Mouse (Mus musculus): ENCODE results near the gene Rrp12. TPM values are rescaled to one million over a fixed set of nuclear protein-coding genes. Genes with fewer than 3 reads are reported as not detected.

The Rrp12 gene
- polyA plus RNA-seq, 1 experiment from 2014 or later: 8.4 TPM

GRCm38 (mm10) chr19:41837194-41837916 lies 58.6 kb downstream of the Rrp12 start:
- no peak overlapping the region for H3K4me3 ChIP-seq (ENCODE audit: low read depth, low read length)
- peaks cover 22% of the 10 kb centered on the region for H3K4me1 ChIP-seq (ENCODE audit: control insufficient read depth, insufficient read depth, low read length)
- no peaks in the 10 kb centered on the region for H3K27me3 ChIP-seq (replicated peaks; ENCODE audit: control insufficient read depth, insufficient read depth, low read length)
- no peak overlapping the region for H3K27ac ChIP-seq (ENCODE audit: low read depth, low read length)
- H3K36me3 ChIP-seq (ENCODE audit: control insufficient read depth, insufficient read depth, low read length): no peaks in the 10 kb centered on the region
- no peak overlapping the region for H3K9ac ChIP-seq (ENCODE audit: low read length)
- H3K9me3 ChIP-seq (replicated peaks; ENCODE audit: control insufficient read depth, low read length): no peaks in the 10 kb centered on the region
- no peak for DNase-seq (ENCODE audit: low spot score)
- ATAC-seq: no peak
- H3K4me2 ChIP-seq (ENCODE audit: low read length): no peak overlapping the region
- 82% methylated on average over 9 of the region's 9 CpGs for WGBS

DNA sequence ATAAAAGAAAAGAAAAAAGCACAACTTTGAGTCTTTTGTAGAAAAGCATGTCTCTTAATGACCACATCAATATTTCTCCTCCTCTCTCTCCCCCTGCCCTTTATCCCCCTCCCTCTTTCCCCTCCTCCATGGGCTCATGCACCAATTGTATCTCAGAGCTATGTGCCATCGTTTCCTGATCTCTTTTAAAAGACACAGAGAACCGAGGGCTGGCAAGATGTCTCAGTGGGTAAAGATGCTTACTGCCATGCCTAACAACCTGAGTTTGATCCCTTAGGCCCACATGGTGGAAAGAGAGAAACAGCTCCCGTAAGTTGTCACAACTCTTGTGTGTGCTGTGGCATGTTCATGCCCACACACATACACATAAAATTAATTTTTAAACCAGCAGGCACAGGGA lies 59.3 kb downstream of the Rrp12 start:
- Histone ChIP-seq H3K4me3 (ENCODE audit: low read depth, low read length) (no peak overlapping the region), H3K4me1 (ENCODE audit: control insufficient read depth, insufficient read depth, low read length) (peaks cover 29% of the 10 kb centered on the region), H3K9ac (ENCODE audit: low read length) (no peak overlapping the region), H3K4me2 (ENCODE audit: low read length) (no peak overlapping the region), H3K9me3 (replicated peaks; ENCODE audit: control insufficient read depth, low read length) (no peaks in the 10 kb centered on the region), H3K36me3 (ENCODE audit: control insufficient read depth, insufficient read depth, low read length) (no peaks in the 10 kb centered on the region), H3K27ac (ENCODE audit: low read depth, low read length) (peak overlapping the region; percentile 72; the same call in 1 of the 2 replicates), H3K27me3 (replicated peaks; ENCODE audit: control insufficient read depth, insufficient read depth, low read length) (no peaks in the 10 kb centered on the region)
- DNase-seq (ENCODE audit: low spot score): no peak
- ATAC-seq: no peak
- WGBS: 42% methylated on average over 3 of the region's 3 CpGs

- Histone ChIP-seq H3K27me3 (replicated peaks; ENCODE audit: control insufficient read depth, insufficient read depth, low read length) (no peaks in the 10 kb centered on the region), H3K27ac (ENCODE audit: low read depth, low read length) (peak overlapping the region; percentile 72), H3K9me3 (replicated peaks; ENCODE audit: control insufficient read depth, low read length) (no peaks in the 10 kb centered on the region), H3K4me1 (ENCODE audit: control insufficient read depth, insufficient read depth, low read length) (peaks cover 31% of the 10 kb centered on the region), H3K9ac (ENCODE audit: low read length) (peak overlapping the region; percentile 22; the same call in 1 of the 2 replicates), H3K4me3 (ENCODE audit: low read depth, low read length) (no peak overlapping the region), H3K36me3 (ENCODE audit: control insufficient read depth, insufficient read depth, low read length) (no peaks in the 10 kb centered on the region), H3K4me2 (ENCODE audit: low read length) (peak overlapping the region; percentile 36)
- 2% methylated on average over 6 of the region's 6 CpGs for WGBS
- DNase-seq (ENCODE audit: low spot score) (peak; percentile 89), ATAC-seq (peak; percentile 82)
Measured at GRCm38 (mm10) chr19:41835816-41836215, 60.2 kb downstream of the Rrp12 start.

DNA sequence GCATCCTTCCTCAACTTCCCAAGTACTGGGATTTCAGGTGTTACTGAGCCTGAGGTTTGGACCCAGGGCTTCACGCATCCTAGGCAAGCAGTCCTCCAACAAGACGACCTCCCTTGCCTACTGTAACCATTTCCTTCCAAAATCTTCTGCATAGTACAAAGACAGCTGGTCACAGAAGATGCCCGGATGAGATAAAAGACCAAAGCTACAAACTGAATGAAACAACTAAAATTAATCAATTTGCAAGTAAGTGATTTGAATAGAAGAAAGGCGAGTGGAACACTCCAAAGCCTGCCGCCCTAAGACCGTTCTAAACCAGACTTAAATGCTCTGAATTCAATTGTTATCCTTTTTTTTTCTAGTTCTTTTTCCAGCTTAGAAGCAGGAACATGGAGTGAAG lies 60.6 kb downstream of the Rrp12 start:
- H3K9me3 ChIP-seq (replicated peaks; ENCODE audit: control insufficient read depth, low read length): no peaks in the 10 kb centered on the region
- H3K4me1 ChIP-seq (ENCODE audit: control insufficient read depth, insufficient read depth, low read length): peaks cover 31% of the 10 kb centered on the region
- H3K9ac ChIP-seq (ENCODE audit: low read length): 0 out of 2 replicates have a peak overlapping the region, but pooled peaks have one; percentile 1
- 31% methylated on average over 6 of the region's 6 CpGs for WGBS
- H3K4me3 ChIP-seq (ENCODE audit: low read depth, low read length): no peak overlapping the region
- H3K4me2 ChIP-seq (ENCODE audit: low read length): peak overlapping the region; percentile 36
- no peak for ATAC-seq
- no peaks in the 10 kb centered on the region for H3K27me3 ChIP-seq (replicated peaks; ENCODE audit: control insufficient read depth, insufficient read depth, low read length)
- no peak for DNase-seq (ENCODE audit: low spot score)
- no peaks in the 10 kb centered on the region for H3K36me3 ChIP-seq (ENCODE audit: control insufficient read depth, insufficient read depth, low read length)
- peak overlapping the region; percentile 72; the same call in 1 of the 2 replicates for H3K27ac ChIP-seq (ENCODE audit: low read depth, low read length)

- Histone ChIP-seq H3K4me3 (ENCODE audit: low read depth, low read length) (peak overlapping the region; percentile 81), H3K9me3 (replicated peaks; ENCODE audit: control insufficient read depth, low read length) (no peaks in the 10 kb centered on the region), H3K4me2 (ENCODE audit: low read length) (peak overlapping the region; percentile 97), H3K27ac (ENCODE audit: low read depth, low read length) (peak overlapping the region; percentile 77), H3K4me1 (ENCODE audit: control insufficient read depth, insufficient read depth, low read length) (peaks cover 31% of the 10 kb centered on the region), H3K9ac (ENCODE audit: low read length) (peak overlapping the region; percentile 46; the same call in 1 of the 2 replicates), H3K27me3 (replicated peaks; ENCODE audit: control insufficient read depth, insufficient read depth, low read length) (no peaks in the 10 kb centered on the region), H3K36me3 (ENCODE audit: control insufficient read depth, insufficient read depth, low read length) (no peaks in the 10 kb centered on the region)
- 43% methylated on average over 13 of the region's 13 CpGs for WGBS
- DNase-seq (ENCODE audit: low spot score): peak; percentile 62
- no peak for ATAC-seq
Measured at GRCm38 (mm10) chr19:41832501-41833201, 63.3 kb downstream of the Rrp12 start.

DNA sequence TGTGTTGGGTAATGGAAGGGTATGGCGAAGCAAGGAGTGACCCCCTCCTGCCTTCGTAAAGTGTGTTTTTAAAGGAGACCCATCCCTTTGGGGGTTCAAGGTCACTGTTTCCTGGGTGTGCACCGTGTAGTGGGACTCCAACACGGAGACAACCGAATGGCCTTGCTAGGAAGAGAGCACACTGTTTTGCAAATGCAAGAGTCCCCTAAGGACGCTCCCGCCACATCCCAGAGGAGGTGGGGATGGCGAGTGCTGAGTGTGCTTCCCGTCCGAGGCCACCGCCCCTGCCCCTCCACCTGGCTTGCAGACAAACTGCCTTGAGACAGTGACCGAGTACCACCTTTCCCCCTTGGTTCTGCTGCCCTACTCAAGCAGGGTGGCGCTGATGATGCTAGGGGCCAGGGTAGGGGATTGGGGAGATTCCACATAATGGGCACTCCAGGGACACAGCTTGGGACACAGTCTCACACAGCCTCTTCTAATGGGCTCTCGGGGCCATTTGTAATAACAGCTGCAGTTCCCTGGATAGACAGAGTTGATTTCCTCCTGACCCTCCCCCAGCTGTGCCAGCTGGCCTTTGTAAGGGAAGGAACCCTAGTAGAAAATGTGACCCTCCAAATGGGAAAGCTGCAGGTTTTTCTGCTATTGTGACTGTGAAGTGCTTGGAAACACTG lies 64.1 kb downstream of the Rrp12 start:
- 10% methylated on average over 14 of the region's 14 CpGs for WGBS
- Histone ChIP-seq H3K9me3 (replicated peaks; ENCODE audit: control insufficient read depth, low read length) (no peaks in the 10 kb centered on the region), H3K27ac (ENCODE audit: low read depth, low read length) (peak overlapping the region; percentile 72), H3K4me3 (ENCODE audit: low read depth, low read length) (peak overlapping the region; percentile 81), H3K4me1 (ENCODE audit: control insufficient read depth, insufficient read depth, low read length) (peaks cover 31% of the 10 kb centered on the region), H3K9ac (ENCODE audit: low read length) (peak overlapping the region; percentile 81), H3K36me3 (ENCODE audit: control insufficient read depth, insufficient read depth, low read length) (no peaks in the 10 kb centered on the region), H3K27me3 (replicated peaks; ENCODE audit: control insufficient read depth, insufficient read depth, low read length) (no peaks in the 10 kb centered on the region), H3K4me2 (ENCODE audit: low read length) (peak overlapping the region; percentile 97)
- peak; percentile 32 for DNase-seq (ENCODE audit: low spot score)
- ATAC-seq: no peak

- H3K9me3 ChIP-seq (replicated peaks; ENCODE audit: control insufficient read depth, low read length): no peaks in the 10 kb centered on the region
- H3K4me2 ChIP-seq (ENCODE audit: low read length): peak overlapping the region; percentile 97
- DNase-seq (ENCODE audit: low spot score): peak; percentile 62
- ATAC-seq: no peak
- peak overlapping the region; percentile 81 for H3K4me3 ChIP-seq (ENCODE audit: low read depth, low read length)
- H3K4me1 ChIP-seq (ENCODE audit: control insufficient read depth, insufficient read depth, low read length): peaks cover 31% of the 10 kb centered on the region
- H3K27ac ChIP-seq (ENCODE audit: low read depth, low read length): peak overlapping the region; percentile 94
- H3K27me3 ChIP-seq (replicated peaks; ENCODE audit: control insufficient read depth, insufficient read depth, low read length): no peaks in the 10 kb centered on the region
- WGBS: under 1% methylated on average over 19 of the region's 19 CpGs
- no peaks in the 10 kb centered on the region for H3K36me3 ChIP-seq (ENCODE audit: control insufficient read depth, insufficient read depth, low read length)
- H3K9ac ChIP-seq (ENCODE audit: low read length): peak overlapping the region; percentile 81
Measured at GRCm38 (mm10) chr19:41831101-41831570, 64.8 kb downstream of the Rrp12 start.

DNA sequence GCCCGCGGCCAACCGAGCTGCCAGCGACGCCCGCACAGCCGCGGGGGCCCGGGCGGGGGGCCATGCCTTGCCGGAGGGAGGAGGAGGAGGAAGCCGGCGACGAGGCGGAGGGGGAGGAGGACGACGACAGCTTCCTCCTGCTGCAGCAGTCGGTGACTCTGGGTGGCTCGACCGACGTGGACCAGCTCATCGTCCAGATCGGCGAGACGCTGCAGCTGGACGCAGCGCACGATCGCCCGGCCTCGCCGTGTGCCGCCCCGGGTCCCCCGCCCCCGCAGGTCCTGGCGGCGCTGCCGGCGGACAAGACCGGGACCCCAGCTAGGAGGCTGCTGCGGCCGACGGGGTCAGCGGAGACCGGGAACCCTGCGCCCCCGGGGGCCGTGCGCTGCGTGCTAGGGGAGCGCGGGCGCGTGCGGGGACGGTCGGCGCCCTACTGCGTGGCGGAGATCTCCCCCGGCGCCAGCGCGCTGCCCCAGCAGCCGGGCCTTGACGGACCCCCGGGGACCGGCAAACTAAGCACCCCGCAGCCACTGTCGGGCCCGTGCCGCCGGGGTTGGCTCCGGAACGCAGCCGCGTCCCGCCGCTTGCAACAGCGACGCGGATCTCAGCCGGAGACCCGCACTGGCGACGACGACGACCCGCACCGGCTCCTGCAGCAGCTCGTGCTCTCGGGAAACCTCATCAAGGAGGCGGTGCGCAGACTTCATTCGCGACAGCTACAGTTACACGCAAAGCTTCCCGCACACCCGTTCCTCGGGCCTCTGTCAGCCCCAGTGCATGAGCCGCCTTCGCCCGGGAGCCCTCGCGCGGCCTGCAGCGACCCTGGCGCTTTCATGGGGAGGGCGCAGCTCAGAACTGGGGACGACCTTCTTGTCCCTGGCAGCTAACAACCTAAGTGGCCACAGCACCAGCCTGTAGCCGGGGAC lies 65.6 kb downstream of the Rrp12 start:
- Histone ChIP-seq H3K9me3 (replicated peaks; ENCODE audit: control insufficient read depth, low read length) (no peaks in the 10 kb centered on the region), H3K27ac (ENCODE audit: low read depth, low read length) (peak overlapping the region; percentile 94), H3K9ac (ENCODE audit: low read length) (peak overlapping the region; percentile 81), H3K36me3 (ENCODE audit: control insufficient read depth, insufficient read depth, low read length) (no peaks in the 10 kb centered on the region), H3K27me3 (replicated peaks; ENCODE audit: control insufficient read depth, insufficient read depth, low read length) (no peaks in the 10 kb centered on the region), H3K4me2 (ENCODE audit: low read length) (peak overlapping the region; percentile 97), H3K4me1 (ENCODE audit: control insufficient read depth, insufficient read depth, low read length) (peaks cover 24% of the 10 kb centered on the region), H3K4me3 (ENCODE audit: low read depth, low read length) (peak overlapping the region; percentile 81)
- ATAC-seq (peak; percentile 65), DNase-seq (ENCODE audit: low spot score) (peak; percentile 63)
- under 1% methylated on average over 108 of the region's 112 CpGs for WGBS
